Mouse (Mus musculus) liver, adult 2 months (tissue): ENCODE data around the gene Vwa8. TPM values are rescaled to one million over a fixed set of nuclear protein-coding genes. Genes with fewer than 3 reads are reported as not detected.
"Not testable (repeated sequence)": the region's sequence is repeated elsewhere in the genome, so short reads cannot be mapped to it uniquely, and the experiment has no call there.

Source experiments
- DNase-seq: peaks from one replicate; pipeline ENCODE4 v3.0.0-alpha.2; 2011; ENCODE audit warnings: low read depth, low spot score; ENCODE audit errors: extremely low read depth
- H3K27ac ChIP-seq: fragments of 200-500 bp; replicated peaks from 2 replicates; pipeline ENCODE4 v1.5.1; 2012; ENCODE audit warnings: low read depth, mild to moderate bottlenecking, control low read depth, inconsistent platforms, low read length; ENCODE audit not compliant: insufficient read depth
- H3K27me3 ChIP-seq: fragments of 200-500 bp; 2 replicates; pipeline ENCODE4 v1.6.1; 2012; ENCODE audit warnings: mild to moderate bottlenecking, moderate library complexity, low read length, inconsistent platforms; ENCODE audit not compliant: control insufficient read depth, insufficient read depth
- H3K36me3 ChIP-seq: fragments of 200-500 bp; 2 replicates; pipeline ENCODE4 v1.6.1; 2012; ENCODE audit warnings: low read length, inconsistent platforms; ENCODE audit not compliant: control insufficient read depth, insufficient read depth
- H3K4me1 ChIP-seq: fragments of 200-500 bp; 2 replicates; pipeline ENCODE4 v1.6.1; 2011; ENCODE audit warnings: low read length; ENCODE audit not compliant: control insufficient read depth, insufficient read depth
- H3K4me3 ChIP-seq: fragments of 200-500 bp; 2 replicates; pipeline ENCODE4 v1.5.1; 2011; ENCODE audit warnings: low read depth, mild to moderate bottlenecking, control low read depth, low read length, moderate library complexity; ENCODE audit not compliant: insufficient read depth
- H3K79me2 ChIP-seq: fragments of 200-500 bp; 2 replicates; pipeline ENCODE4 v1.6.1; 2012; ENCODE audit warnings: inconsistent platforms, mild to moderate bottlenecking, low read length, moderate library complexity; ENCODE audit not compliant: control insufficient read depth, insufficient read depth
- H3K9ac ChIP-seq: fragments of 200-500 bp; 2 replicates; pipeline ENCODE4 v1.6.1; 2012; ENCODE audit warnings: low read depth, mild to moderate bottlenecking, control low read depth, inconsistent platforms, low read length
- CTCF ChIP-seq: fragments of 200-500 bp; IDR thresholded peaks from 2 replicates; pipeline ENCODE4 v1.5.1; 2011; ENCODE audit warnings: low read depth, low read length, control low read depth
- POLR2A ChIP-seq: fragments of 200-500 bp; IDR thresholded peaks from 2 replicates; pipeline ENCODE4 v1.6.1; 2011; ENCODE audit warnings: low read length, control low read depth; ENCODE audit not compliant: insufficient read depth; ENCODE audit errors: extremely low read depth
- WGBS: fragments of 180-500 bp; shearing (Covaris S2); methylation state at CpG from one replicate; pipeline ENCODE4 v1.1.7; 2018; 5-methylcytosine and 5-hydroxymethylcytosine counted together
- polyA plus RNA-seq: library from polyadenylated mRNA; depleted of rRNA; stranded (reverse); fragments of >200 nt; gene quantifications from 2 replicates; pipeline ENCODE4 v1.2.3, GENCODE M21; 2012
- total RNA-seq: library from RNA; depleted of rRNA; stranded (reverse); fragments of >200 nt; gene quantifications from 2 replicates; pipeline ENCODE4 v1.2.3, GENCODE M21; 2014

Vwa8 gene
- total and polyA plus RNA-seq, 2 experiments, result 44.0 to 106 TPM

DNA sequence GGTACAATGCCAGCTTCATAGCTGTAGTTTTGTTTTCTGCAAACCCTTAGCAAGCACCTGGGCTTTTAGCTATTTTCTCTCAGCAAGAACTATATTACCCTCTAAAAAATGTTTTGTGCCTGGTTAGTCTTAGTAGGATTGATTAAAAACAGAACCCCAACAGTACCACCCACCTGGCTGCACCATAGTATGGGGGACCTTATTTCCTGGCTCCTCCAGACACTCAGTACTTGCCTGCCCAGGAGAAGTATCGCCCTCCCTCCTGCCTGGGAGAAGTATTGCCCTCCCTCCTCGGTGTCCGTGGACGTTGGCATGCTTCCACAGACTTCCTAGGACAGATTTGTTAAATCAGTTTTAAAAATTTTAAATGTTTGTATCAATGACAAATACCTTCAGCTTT is 144.7 kb downstream of the Vwa8 start:
- no peaks in the 10 kb centered on the region for H3K79me2 ChIP-seq
- WGBS, result 78% methylated on average over 4 of the region's 4 CpGs
- no peak overlapping the region for H3K27ac ChIP-seq
- peaks cover 56% of the 10 kb centered on the region; the same call in 1 of the 2 replicates for H3K36me3 ChIP-seq
- no peaks in the 10 kb centered on the region for H3K27me3 ChIP-seq
- TF ChIP-seq CTCF (no peak), POLR2A (no peak)
- no peak for DNase-seq
- H3K4me1 ChIP-seq, result no peaks in the 10 kb centered on the region
- no peak overlapping the region for H3K9ac ChIP-seq
- no peak overlapping the region for H3K4me3 ChIP-seq

DNA sequence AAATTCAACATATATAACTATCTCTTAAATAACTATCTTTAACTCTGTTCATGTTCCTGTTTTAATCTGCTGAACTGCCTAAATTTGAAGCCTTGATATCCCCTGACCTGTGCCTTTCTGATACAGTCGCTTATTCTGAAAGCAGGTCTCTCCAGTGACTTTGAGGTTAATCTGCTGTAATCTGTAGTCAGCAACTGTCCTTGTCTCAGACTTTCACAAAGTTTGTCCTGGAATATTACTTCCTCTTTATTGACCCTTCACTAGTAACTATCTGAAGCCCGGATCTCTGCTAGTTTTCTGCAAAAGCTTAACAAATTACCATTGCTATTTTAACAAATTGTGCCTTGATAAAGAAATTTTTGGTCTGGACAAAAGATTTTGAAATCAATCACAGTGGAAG is 147.5 kb downstream of the Vwa8 start:
- no peak overlapping the region for H3K4me3 ChIP-seq
- peaks cover 38% of the 10 kb centered on the region; the same call in 1 of the 2 replicates for H3K36me3 ChIP-seq
- no peaks in the 10 kb centered on the region for H3K79me2 ChIP-seq
- 93% methylated on average over 2 of the region's 2 CpGs for WGBS
- DNase-seq, result no peak
- no peak overlapping the region for H3K27ac ChIP-seq
- no peak overlapping the region for H3K9ac ChIP-seq
- H3K27me3 ChIP-seq, result no peaks in the 10 kb centered on the region
- no peaks in the 10 kb centered on the region for H3K4me1 ChIP-seq
- no peak for TF ChIP-seq POLR2A
- no peak for TF ChIP-seq CTCF

DNA sequence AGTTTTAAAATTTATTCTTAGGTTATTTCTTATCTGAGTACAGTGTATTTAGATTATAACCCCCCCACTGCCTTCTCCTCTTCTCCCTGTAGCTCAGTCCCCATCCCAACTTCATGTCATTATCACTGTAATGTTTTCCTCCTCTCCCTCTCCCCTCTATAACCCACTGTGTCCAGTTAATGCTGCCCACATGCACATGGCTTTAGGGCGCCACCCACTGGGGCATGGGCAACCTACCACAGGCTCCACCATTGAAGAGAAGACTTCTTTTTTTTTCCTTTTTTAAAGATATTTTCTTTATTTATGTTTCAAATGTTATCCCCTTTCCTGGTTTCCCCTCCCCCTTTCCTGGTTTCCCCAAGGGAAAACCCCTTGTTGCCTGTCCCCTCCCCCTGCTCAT is 154.7 kb downstream of the Vwa8 start:
- TF ChIP-seq CTCF (peak; percentile 34), POLR2A (no peak)
- H3K9ac ChIP-seq, result no peak overlapping the region
- no peaks in the 10 kb centered on the region for H3K79me2 ChIP-seq
- peaks cover 27% of the 10 kb centered on the region for H3K36me3 ChIP-seq
- H3K4me1 ChIP-seq, result no peaks in the 10 kb centered on the region
- H3K4me3 ChIP-seq, result no peak overlapping the region
- WGBS, result 100% methylated on average over 1 of the region's 1 CpGs
- H3K27ac ChIP-seq, result no peak overlapping the region
- DNase-seq, result no peak
- no peaks in the 10 kb centered on the region for H3K27me3 ChIP-seq

DNA sequence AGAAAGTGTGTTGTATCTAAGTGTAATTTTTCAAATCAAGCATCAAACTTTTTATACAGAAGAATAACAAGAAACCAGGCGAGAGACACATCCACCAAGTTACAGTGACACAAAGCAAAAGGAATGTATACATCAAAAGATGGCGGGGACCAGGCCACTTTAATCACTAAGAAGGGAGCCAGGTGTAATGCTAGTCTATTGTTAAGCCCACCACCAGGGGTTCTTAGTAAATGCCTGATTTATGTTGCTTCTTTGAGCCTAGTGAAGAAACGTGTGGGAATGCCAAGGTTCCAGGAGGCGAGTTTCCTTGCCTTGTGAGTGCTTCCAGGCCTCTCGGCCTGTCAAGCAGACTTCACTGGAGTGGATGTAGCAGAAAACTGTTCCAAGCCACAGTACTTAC is 168.9 kb downstream of the Vwa8 start:
- H3K79me2 ChIP-seq, H3K27ac ChIP-seq, H3K27me3 ChIP-seq, H3K4me3 ChIP-seq, H3K9ac ChIP-seq, DNase-seq, H3K4me1 ChIP-seq: not testable (repeated sequence)
- 93% methylated on average over 5 of the region's 5 CpGs for WGBS
- peaks cover 53% of the 10 kb centered on the region for H3K36me3 ChIP-seq

DNA sequence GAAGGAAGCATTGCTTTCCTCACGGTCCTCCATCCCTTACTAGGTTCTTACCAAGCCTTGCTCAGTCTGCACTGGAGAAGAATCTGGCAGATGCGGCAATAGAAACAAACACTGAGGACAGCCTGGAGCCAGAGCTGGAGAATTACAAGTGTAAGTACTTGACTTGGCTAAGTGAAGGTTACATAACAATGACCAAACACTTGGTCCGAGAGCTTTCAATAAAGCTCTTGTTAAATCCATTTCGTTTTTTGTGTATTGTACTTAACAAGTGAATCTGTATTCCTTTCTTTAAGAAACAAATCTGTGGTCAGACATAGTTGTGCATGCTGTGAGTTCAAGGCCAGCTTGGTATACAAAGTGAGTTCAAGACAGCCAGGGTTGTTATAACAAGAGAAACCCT is 169.7 kb downstream of the Vwa8 start:
- no peak for TF ChIP-seq POLR2A
- no peak for TF ChIP-seq CTCF
- H3K79me2 ChIP-seq, result no peaks in the 10 kb centered on the region
- H3K36me3 ChIP-seq, result peaks cover 56% of the 10 kb centered on the region
- no peak overlapping the region for H3K27ac ChIP-seq
- H3K27me3 ChIP-seq, result no peaks in the 10 kb centered on the region
- DNase-seq, result peak; percentile 16
- whole genome bisulfite sequencing, result 78% methylated on average over 4 of the region's 4 CpGs
- no peak overlapping the region for H3K4me3 ChIP-seq
- no peak overlapping the region for H3K9ac ChIP-seq
- H3K4me1 ChIP-seq, result no peaks in the 10 kb centered on the region

DNA sequence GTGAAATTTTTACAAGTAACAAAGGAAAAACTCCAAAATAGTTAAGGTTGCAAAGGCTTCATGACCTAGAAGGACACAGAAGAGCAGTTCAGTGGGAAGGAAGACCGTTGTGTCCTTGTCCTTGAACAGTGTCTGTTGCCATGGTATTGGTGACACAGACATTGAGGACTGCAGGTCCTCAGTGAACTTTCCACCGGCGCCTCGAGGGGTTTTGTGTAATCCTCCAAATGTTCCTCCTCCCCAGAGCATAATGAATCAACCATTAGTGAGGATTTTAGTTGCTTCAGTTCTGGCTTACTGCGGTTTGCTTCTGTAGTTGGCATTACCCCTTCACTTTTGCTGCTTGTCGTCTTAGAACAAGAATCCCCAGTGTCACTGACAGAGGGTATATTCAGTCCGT is 172.9 kb downstream of the Vwa8 start:
- Histone ChIP-seq H3K4me1 (no peaks in the 10 kb centered on the region), H3K27me3 (no peaks in the 10 kb centered on the region), H3K9ac (no peak overlapping the region), H3K79me2 (no peaks in the 10 kb centered on the region), H3K4me3 (no peak overlapping the region), H3K27ac (no peak overlapping the region), H3K36me3 (peaks cover 62% of the 10 kb centered on the region)
- DNase-seq, result no peak
- TF ChIP-seq POLR2A (no peak), CTCF (no peak)
- WGBS, result 76% methylated on average over 7 of the region's 7 CpGs
